Mouse (Mus musculus): ENCODE data around the gene Aldob. TPM values are rescaled to one million over a fixed set of nuclear protein-coding genes. Genes with fewer than 3 reads are reported as not detected.

Aldob gene
- polyA plus RNA-seq, 1 experiment from 2014 or later, result 77.0 TPM

- H3K4me2 ChIP-seq (replicated peaks; ENCODE audit: low read depth, low read length), result no peak overlapping the region
- H3K4me1 ChIP-seq (ENCODE audit: control insufficient read depth, insufficient read depth, low read length), result no peaks in the 10 kb centered on the region
- WGBS, result 72% methylated on average over 3 of the region's 3 CpGs
- no peak overlapping the region for H3K4me3 ChIP-seq (ENCODE audit: low read length)
- H3K36me3 ChIP-seq (ENCODE audit: control insufficient read depth, insufficient read depth, low read length), result no peaks in the 10 kb centered on the region
- H3K9me3 ChIP-seq (ENCODE audit: control insufficient read depth, low read length), result no peaks in the 10 kb centered on the region
- no peak overlapping the region for H3K27ac ChIP-seq (ENCODE audit: low read depth, low read length)
- ATAC-seq (ENCODE audit: low FRiP score, low TSS enrichment), result no peak
- no peak overlapping the region for H3K9ac ChIP-seq (ENCODE audit: low read depth, low read length)
- H3K27me3 ChIP-seq (ENCODE audit: control insufficient read depth, insufficient read depth, low read length), result no peaks in the 10 kb centered on the region
Observed at GRCm38 (mm10) chr4:49540966-49541365, 8.4 kb downstream of the Aldob start.

GRCm38 (mm10) chr4:49539665-49540064 is 9.7 kb downstream of the Aldob start:
- Histone ChIP-seq H3K4me3 (ENCODE audit: low read length) (no peak overlapping the region), H3K4me2 (replicated peaks; ENCODE audit: low read depth, low read length) (no peak overlapping the region), H3K27me3 (ENCODE audit: control insufficient read depth, insufficient read depth, low read length) (no peaks in the 10 kb centered on the region), H3K9me3 (ENCODE audit: control insufficient read depth, low read length) (no peaks in the 10 kb centered on the region), H3K27ac (ENCODE audit: low read depth, low read length) (no peak overlapping the region), H3K36me3 (ENCODE audit: control insufficient read depth, insufficient read depth, low read length) (no peaks in the 10 kb centered on the region), H3K9ac (ENCODE audit: low read depth, low read length) (no peak overlapping the region), H3K4me1 (ENCODE audit: control insufficient read depth, insufficient read depth, low read length) (no peaks in the 10 kb centered on the region)
- ATAC-seq (ENCODE audit: low FRiP score, low TSS enrichment), result no peak
- WGBS, result 67% methylated on average over 6 of the region's 6 CpGs

GRCm38 (mm10) chr4:49536671-49537070 is 12.7 kb downstream of the Aldob start:
- WGBS, result 85% methylated on average over 4 of the region's 4 CpGs
- ATAC-seq (ENCODE audit: low FRiP score, low TSS enrichment), result no peak
- H3K36me3 ChIP-seq (ENCODE audit: control insufficient read depth, insufficient read depth, low read length), result no peaks in the 10 kb centered on the region

GRCm38 (mm10) chr4:49535675-49536294 is 13.6 kb downstream of the Aldob start:
- no peak for ATAC-seq (ENCODE audit: low FRiP score, low TSS enrichment)
- Histone ChIP-seq H3K27me3 (ENCODE audit: control insufficient read depth, insufficient read depth, low read length) (no peaks in the 10 kb centered on the region), H3K4me1 (ENCODE audit: control insufficient read depth, insufficient read depth, low read length) (no peaks in the 10 kb centered on the region), H3K9me3 (ENCODE audit: control insufficient read depth, low read length) (no peaks in the 10 kb centered on the region), H3K27ac (ENCODE audit: low read depth, low read length) (no peak overlapping the region), H3K36me3 (ENCODE audit: control insufficient read depth, insufficient read depth, low read length) (no peaks in the 10 kb centered on the region), H3K4me3 (ENCODE audit: low read length) (no peak overlapping the region), H3K9ac (ENCODE audit: low read depth, low read length) (no peak overlapping the region), H3K4me2 (replicated peaks; ENCODE audit: low read depth, low read length) (no peak overlapping the region)
- 94% methylated on average over 4 of the region's 4 CpGs for WGBS

More at GRCm38 (mm10) chr4:49536671-49537070, 12.7 kb downstream of the Aldob start:
- Histone ChIP-seq H3K4me1 (ENCODE audit: control insufficient read depth, insufficient read depth, low read length) (no peaks in the 10 kb centered on the region), H3K27me3 (ENCODE audit: control insufficient read depth, insufficient read depth, low read length) (no peaks in the 10 kb centered on the region), H3K9me3 (ENCODE audit: control insufficient read depth, low read length) (no peaks in the 10 kb centered on the region), H3K27ac (ENCODE audit: low read depth, low read length) (no peak overlapping the region), H3K4me2 (replicated peaks; ENCODE audit: low read depth, low read length) (no peak overlapping the region), H3K4me3 (ENCODE audit: low read length) (no peak overlapping the region), H3K9ac (ENCODE audit: low read depth, low read length) (no peak overlapping the region)

- H3K27me3 ChIP-seq (ENCODE audit: control insufficient read depth, insufficient read depth, low read length), result no peaks in the 10 kb centered on the region
- 88% methylated on average over 3 of the region's 3 CpGs for WGBS
- H3K4me2 ChIP-seq (replicated peaks; ENCODE audit: low read depth, low read length), result no peak overlapping the region
- H3K27ac ChIP-seq (ENCODE audit: low read depth, low read length), result no peak overlapping the region
- no peak overlapping the region for H3K9ac ChIP-seq (ENCODE audit: low read depth, low read length)
- peaks cover 4% of the 10 kb centered on the region; the same call in 1 of the 2 replicates for H3K9me3 ChIP-seq (ENCODE audit: control insufficient read depth, low read length)
- no peak for ATAC-seq (ENCODE audit: low FRiP score, low TSS enrichment)
- no peak overlapping the region for H3K4me3 ChIP-seq (ENCODE audit: low read length)
- peaks cover 7% of the 10 kb centered on the region for H3K36me3 ChIP-seq (ENCODE audit: control insufficient read depth, insufficient read depth, low read length)
- no peaks in the 10 kb centered on the region for H3K4me1 ChIP-seq (ENCODE audit: control insufficient read depth, insufficient read depth, low read length)
Observed at GRCm38 (mm10) chr4:49535036-49535435, 14.3 kb downstream of the Aldob start.

- Histone ChIP-seq H3K27ac (ENCODE audit: low read depth, low read length) (no peak overlapping the region), H3K4me2 (replicated peaks; ENCODE audit: low read depth, low read length) (no peak overlapping the region), H3K36me3 (ENCODE audit: control insufficient read depth, insufficient read depth, low read length) (peaks cover 4% of the 10 kb centered on the region; the same call in 1 of the 2 replicates), H3K27me3 (ENCODE audit: control insufficient read depth, insufficient read depth, low read length) (no peaks in the 10 kb centered on the region), H3K9me3 (ENCODE audit: control insufficient read depth, low read length) (no peaks in the 10 kb centered on the region), H3K9ac (ENCODE audit: low read depth, low read length) (no peak overlapping the region), H3K4me1 (ENCODE audit: control insufficient read depth, insufficient read depth, low read length) (0 out of 2 replicates have a peak, but pooled peaks cover 6% of the 10 kb centered on the region), H3K4me3 (ENCODE audit: low read length) (no peak overlapping the region)
- 85% methylated on average over 9 of the region's 9 CpGs for WGBS
- ATAC-seq (ENCODE audit: low FRiP score, low TSS enrichment), result no peak
Observed at GRCm38 (mm10) chr4:49522576-49522975, 26.8 kb downstream of the Aldob start.

- under 1% methylated on average over 17 of the region's 17 CpGs for WGBS
- H3K4me3 ChIP-seq (ENCODE audit: low read length), result peak overlapping the region; percentile 55
- peak overlapping the region; percentile 54 for H3K4me2 ChIP-seq (replicated peaks; ENCODE audit: low read depth, low read length)
- no peaks in the 10 kb centered on the region for H3K27me3 ChIP-seq (ENCODE audit: control insufficient read depth, insufficient read depth, low read length)
- peaks cover 4% of the 10 kb centered on the region; the same call in 1 of the 2 replicates for H3K36me3 ChIP-seq (ENCODE audit: control insufficient read depth, insufficient read depth, low read length)
- ATAC-seq (ENCODE audit: low FRiP score, low TSS enrichment), result peak; percentile 81
- H3K9me3 ChIP-seq (ENCODE audit: control insufficient read depth, low read length), result no peaks in the 10 kb centered on the region
- H3K9ac ChIP-seq (ENCODE audit: low read depth, low read length), result peak overlapping the region; percentile 48
- 0 out of 2 replicates have a peak, but pooled peaks cover 6% of the 10 kb centered on the region for H3K4me1 ChIP-seq (ENCODE audit: control insufficient read depth, insufficient read depth, low read length)
- H3K27ac ChIP-seq (ENCODE audit: low read depth, low read length), result no peak overlapping the region
Observed at GRCm38 (mm10) chr4:49521346-49521745, 28.0 kb downstream of the Aldob start.

GRCm38 (mm10) chr4:49520572-49521340 is 28.6 kb downstream of the Aldob start, which contains the start of the genes Mrpl50 and Zfp189:
Gene Mrpl50, minus strand, starts transcription at chr4:49521093.
Gene Zfp189, plus strand, starts transcription at chr4:49521176.
- H3K4me3 ChIP-seq (ENCODE audit: low read length), result peak within 1 kb of the TSS; percentile 55
- no peak within 1 kb of the TSS for H3K27ac ChIP-seq (ENCODE audit: low read depth, low read length)
- peak within 1 kb of the TSS; percentile 54 for H3K4me2 ChIP-seq (replicated peaks; ENCODE audit: low read depth, low read length)
- H3K27me3 ChIP-seq (ENCODE audit: control insufficient read depth, insufficient read depth, low read length), result no peaks in the 10 kb centered on the region
- H3K36me3 ChIP-seq (ENCODE audit: control insufficient read depth, insufficient read depth, low read length), result peaks cover 4% of the 10 kb centered on the region; the same call in 1 of the 2 replicates
- H3K9me3 ChIP-seq (ENCODE audit: control insufficient read depth, low read length), result no peaks in the 10 kb centered on the region
- ATAC-seq (ENCODE audit: low FRiP score, low TSS enrichment), result peak; percentile 99
- H3K4me1 ChIP-seq (ENCODE audit: control insufficient read depth, insufficient read depth, low read length), result 0 out of 2 replicates have a peak, but pooled peaks cover 6% of the 10 kb centered on the region
- peak within 1 kb of the TSS; percentile 62 for H3K9ac ChIP-seq (ENCODE audit: low read depth, low read length)
- under 1% methylated on average over 41 of the region's 41 CpGs for WGBS

GRCm38 (mm10) chr4:49519476-49519875 is 29.9 kb downstream of the Aldob start:
- H3K27me3 ChIP-seq (ENCODE audit: control insufficient read depth, insufficient read depth, low read length), result no peaks in the 10 kb centered on the region
- H3K4me1 ChIP-seq (ENCODE audit: control insufficient read depth, insufficient read depth, low read length), result 0 out of 2 replicates have a peak, but pooled peaks cover 6% of the 10 kb centered on the region
- H3K27ac ChIP-seq (ENCODE audit: low read depth, low read length), result no peak overlapping the region
- H3K9ac ChIP-seq (ENCODE audit: low read depth, low read length), result no peak overlapping the region
- no peak for ATAC-seq (ENCODE audit: low FRiP score, low TSS enrichment)
- peak overlapping the region; percentile 45 for H3K4me2 ChIP-seq (replicated peaks; ENCODE audit: low read depth, low read length)
- H3K9me3 ChIP-seq (ENCODE audit: control insufficient read depth, low read length), result no peaks in the 10 kb centered on the region
- 70% methylated on average over 5 of the region's 5 CpGs for WGBS
- H3K4me3 ChIP-seq (ENCODE audit: low read length), result peak overlapping the region; percentile 55; the same call in 1 of the 2 replicates
- peaks cover 5% of the 10 kb centered on the region; the same call in 1 of the 2 replicates for H3K36me3 ChIP-seq (ENCODE audit: control insufficient read depth, insufficient read depth, low read length)
